Mouse (Mus musculus) T-helper 17 cell (primary cell): ENCODE results near the gene Crybb2.

Source experiments
- in situ Hi-C, 2 experiments: fragments of 300-600 bp; cut with MboI, MseI; formaldehyde crosslinking; loops; 1 replicate in 1 of 2; 2 replicates in 1 of 2; pipeline ENCODE4 v1.15.1; 2025; ENCODE audit warnings: high pct_unique_total_duplicates in 2 of 2

Crybb2 gene

DNA sequence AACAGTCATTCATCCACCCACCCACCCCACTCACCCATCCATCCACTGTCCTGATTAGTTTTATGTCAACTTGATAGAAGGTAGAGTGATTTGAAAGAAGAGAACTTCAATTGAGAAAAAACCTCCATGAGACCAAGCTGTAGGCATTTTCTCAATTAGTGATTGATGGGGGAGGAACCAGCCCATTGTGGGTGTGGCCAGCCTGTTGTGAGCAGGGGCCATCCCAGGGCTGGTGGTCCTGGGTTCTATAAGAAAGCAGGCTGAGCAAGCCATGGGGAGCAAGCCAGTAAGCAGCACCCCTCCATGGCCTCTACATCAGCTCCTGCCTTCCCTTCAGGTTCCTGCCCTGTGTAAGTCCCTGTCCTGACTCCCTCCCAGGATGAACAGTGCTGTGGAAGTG lies at the start of gene Crybb2:
Gene Crybb2 (minus strand): TSS at position 101 of the 400 bp plus-strand sequence.
- in situ Hi-C loops, result no loop called here

DNA sequence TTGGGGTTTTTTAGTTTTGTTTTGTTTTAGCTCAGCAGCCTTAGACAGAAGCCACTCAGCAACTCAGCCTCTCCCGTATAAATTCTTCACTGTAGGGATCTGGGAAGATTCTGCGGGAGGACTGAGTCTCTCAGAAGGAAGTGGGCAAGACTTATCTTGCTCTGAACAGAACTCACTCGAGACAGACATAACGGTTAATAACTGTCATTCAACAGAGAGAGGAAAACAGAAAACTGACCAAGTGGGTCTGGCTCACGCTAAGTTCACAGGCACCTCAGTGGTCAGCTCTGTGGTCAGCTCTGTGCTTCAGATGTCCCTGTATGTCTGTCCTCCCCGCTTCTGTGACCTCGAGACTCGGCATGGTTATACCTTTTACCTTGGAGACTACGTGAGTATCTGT lies 49.4 kb upstream of the Crybb2 start:
- in situ Hi-C loops, result no loop called here

DNA sequence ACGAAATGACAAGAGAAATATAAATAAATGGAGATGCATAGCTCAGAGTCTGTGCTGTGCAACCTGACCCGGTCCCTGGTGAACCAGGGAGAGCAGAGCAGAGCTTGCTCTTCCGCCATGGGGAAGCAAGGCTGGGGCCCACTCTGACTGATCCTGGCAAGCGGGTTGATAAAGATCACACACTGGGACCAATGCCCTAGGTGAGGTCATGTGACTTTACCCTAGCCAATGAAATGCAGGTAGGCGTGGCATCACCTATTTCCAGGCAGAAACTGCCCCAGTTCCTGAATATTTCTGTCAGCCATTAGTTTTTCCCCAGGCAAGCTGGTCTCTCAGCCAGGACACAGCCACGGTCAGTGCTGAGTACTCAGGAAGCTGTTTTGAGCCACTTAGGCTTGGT lies 48.8 kb upstream of the Crybb2 start:
- in situ Hi-C loops, result no loop called here

DNA sequence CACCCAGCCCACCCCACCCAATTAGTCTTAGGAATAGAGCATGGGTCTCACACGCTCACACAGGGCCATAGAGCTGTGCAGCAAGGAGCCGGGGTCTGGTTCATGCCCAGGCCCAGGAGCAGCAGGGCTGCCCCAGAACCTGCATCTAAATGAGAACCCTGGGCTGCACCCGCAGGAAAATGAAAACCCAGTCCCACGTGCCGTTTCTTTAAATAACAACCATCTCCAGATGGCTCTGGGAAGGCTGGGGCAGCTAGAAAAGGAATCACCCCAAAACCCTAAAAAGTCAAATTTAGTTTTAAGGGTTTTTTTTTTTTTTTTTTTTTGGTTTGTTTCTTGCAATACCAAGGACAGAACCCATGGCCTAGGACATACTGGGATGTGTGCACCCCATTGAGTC lies 47.4 kb upstream of the Crybb2 start:
- in situ Hi-C loops, result no loop called here

DNA sequence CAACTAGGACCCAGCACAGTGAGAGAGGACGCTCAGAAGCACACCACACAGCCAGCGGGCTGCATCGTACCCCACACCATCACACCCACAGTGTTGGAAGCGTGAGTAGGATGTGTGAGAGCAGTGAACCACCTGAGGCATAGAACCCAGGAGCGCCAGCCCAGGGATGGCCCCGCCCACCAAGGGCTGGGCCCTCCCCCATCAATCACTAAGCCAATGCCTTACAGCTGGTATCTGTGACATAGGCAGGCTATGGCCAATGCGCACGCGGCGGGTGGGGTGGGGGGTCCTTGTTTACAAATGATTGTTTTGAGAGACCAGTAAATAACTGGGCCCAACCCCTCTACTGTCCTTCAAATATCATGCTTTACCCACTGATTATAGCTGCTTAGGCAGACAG lies 46.0 kb upstream of the Crybb2 start:
- in situ Hi-C loops, result no loop called here

DNA sequence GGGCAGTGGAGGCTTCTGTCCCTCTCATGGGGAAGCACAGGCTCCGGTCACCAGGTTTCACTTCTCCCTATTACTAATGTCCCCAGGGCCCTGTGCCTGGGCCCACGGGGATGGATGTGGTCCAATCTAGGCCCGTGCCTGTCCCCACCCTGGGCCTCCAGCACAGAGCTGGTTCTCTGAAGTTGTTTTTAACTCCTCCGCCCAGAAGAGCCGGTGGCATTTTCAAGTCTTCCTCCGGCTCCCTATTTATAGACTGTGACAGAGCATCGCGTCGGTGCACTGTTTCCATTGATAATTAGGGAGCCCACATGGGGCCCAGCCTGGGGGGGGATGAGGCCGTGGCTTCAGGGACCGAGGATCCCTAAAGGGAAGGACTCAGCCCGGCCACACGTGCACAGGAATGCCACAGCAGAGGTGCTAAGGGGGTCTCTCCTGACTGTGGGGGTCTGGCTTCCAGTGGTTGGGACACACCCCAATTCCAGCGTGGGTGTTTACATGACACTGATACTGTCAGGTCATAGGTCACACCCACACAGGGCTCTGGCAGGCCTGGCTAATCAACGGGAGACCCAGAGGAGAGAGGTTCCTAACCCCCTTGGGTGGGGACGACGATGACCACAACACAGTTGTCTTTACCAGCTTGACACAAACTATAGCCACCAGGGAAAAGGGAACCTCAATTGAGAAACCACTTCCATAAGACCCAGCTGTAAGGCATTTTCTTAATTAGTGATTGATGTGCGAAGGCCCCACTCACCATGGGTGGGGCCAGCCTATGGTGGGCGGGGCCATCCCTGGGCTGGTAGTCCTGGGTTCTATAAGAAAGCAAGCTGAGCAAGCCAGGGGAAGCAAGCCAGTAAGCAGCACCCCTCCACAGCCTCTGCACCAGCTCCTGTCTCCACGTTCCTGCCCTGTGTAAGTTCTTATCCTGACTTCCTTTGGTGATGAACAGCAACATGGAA lies 44.6 kb upstream of the Crybb2 start:
- in situ Hi-C loops, result no loop called here

DNA sequence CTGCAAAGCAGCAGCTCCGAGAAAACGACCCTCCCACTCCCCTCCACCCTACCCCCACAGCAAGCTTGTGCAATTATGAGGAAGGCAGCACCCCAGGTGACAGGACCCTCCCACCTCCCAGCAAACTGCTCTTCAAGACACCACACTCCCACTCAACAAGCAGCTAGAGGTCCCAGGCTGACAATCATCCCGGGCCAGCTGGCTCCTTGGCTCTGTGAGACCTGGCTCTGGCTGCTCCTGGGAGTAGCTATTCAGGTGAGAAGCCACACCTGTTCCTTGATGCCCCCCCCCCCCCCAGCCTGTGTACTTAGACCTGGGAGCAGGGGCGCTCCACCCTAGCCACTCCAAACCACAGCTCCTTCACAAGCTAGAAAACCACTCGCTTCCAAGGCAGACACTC lies 43.2 kb upstream of the Crybb2 start:
- in situ Hi-C loops, result no loop called here

DNA sequence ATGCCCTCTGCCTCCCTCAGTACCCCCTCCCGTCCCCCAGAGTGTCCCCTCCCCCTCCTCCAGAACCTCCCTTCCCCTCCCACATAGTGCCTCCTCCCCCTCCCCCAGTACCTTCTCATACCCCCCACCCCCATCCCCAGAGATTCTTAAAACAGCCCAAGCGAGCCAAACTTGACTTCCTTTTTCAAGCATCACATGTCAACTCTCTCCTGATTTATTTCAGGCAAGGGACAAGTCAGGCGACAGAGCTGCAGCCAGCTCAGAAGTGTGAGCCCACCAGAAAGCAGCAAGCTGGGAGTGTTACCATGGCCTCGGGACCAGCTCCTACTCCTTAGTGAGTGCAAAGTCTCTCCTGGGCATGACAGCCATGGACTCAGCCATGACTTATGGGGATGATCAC lies 41.4 kb upstream of the Crybb2 start:
- in situ Hi-C loops, result no loop called here

DNA sequence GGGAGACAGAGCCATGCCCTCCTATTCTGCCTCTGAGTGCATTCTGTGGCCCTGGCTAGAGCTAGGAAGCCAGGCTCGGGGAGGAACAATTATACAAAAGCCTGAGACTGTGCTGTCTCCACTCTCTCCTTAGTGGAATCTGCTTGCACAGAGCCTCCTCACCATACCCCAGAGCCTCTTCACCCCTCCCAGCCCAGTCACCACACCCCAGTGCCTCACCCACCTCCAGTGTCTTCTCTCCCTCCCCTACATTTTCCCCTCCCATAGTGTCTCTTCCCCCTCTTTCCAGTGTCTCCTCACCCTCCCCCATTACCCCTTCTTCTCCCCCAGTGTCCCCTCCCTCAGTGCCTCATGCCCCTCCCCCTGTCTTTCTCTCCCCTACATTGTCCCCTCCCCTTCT lies 41.0 kb upstream of the Crybb2 start:
- in situ Hi-C loops, result no loop called here

DNA sequence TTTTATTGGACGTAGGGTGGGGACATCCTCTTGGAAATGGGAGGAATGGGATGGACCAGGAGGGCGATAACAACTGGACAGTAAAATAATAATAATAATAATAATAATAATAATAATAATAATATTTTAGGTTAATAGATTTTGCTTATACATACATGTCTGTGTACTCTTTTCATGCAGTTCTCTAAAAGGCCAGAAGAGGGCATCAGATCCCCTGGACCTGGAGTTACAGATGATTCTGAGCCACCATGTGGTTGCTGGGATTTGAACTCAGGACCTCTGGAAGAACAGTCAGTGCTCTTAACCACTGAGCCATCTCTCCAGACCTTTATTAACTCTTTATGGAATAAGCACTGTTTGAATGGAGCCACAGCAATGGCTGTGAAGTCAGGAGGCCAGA lies 39.7 kb upstream of the Crybb2 start:
- in situ Hi-C loops, result loop anchor here in 1 of 2 experiments (10.0 kb wide), 1 partner anchor 1065 kb away; no protein-coding TSS in a partner anchor

DNA sequence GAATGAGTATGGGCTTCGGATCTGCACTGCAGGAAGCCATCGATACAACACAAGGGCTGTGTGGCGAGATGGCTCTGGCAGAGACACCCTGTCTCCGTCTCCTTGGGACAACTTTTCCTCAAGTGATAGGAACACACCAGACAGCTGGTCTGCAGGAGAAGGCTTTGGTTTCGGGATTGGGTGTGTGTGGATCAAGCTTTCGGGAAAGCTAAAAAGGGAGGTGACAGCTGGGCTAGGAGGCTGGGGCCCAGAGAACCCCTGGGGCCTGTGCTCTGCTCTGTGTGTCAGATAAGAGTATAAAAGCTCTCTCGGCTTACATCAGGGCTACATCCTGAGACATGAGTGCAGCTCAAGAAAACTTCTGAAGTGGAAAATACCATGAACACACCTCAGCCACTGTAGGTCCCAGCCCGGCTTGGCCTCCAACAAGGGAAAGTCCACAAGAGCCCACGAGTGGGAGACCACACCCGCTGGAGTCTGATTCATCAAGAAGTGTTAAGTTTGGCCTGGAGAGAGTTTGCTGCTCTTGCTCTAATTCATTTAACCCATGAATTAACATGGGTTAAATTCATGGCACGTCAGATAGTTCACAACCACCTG lies 38.3 kb upstream of the Crybb2 start:
- in situ Hi-C loops, result loop anchor here in 1 of 2 experiments (10.0 kb wide), 1 partner anchor 1067 kb away; no protein-coding TSS in a partner anchor

DNA sequence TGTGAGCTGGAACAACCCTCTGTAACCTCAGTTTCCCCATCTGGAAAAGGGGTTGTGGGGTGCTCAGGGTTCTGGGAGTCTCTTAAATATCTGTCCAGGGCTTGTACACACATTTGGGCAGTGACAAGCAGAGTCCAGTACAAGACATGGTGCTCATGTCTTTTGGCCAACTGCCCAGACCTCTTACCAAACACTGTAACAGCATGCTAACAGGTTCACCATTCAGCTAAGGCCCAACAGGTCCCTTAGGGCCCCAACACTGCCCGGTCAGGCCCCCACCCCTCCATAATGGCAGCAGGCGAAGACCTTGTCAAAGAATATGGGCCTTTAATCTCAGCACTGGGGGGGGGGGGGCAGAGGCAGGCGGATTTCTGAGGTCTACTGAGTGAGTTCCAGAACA lies 37.8 kb upstream of the Crybb2 start:
- in situ Hi-C loops, result loop anchor here in 1 of 2 experiments (10.0 kb wide), 1 partner anchor 1067 kb away; no protein-coding TSS in a partner anchor

DNA sequence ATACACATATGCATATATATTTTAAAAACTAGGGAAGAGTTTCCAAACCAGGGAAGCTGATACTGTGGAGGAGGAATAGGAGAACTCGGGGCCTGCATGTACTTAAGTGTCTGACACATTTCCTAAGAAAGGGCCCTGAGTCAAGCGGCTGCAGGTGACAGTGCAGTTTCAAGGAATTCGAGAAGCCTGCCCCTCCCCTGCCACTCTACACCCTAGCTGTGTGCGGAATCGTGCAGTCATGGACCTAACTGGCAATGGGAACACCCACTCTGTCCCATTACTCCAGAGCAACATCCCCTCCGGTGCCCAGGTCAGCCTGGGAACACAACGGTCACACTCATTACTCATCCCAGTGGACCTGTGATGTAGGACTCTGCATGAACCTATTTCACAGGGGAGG lies 36.7 kb upstream of the Crybb2 start:
- in situ Hi-C loops, result loop anchor here in 1 of 2 experiments (10.0 kb wide), 1 partner anchor 1068 kb away; no protein-coding TSS in a partner anchor

DNA sequence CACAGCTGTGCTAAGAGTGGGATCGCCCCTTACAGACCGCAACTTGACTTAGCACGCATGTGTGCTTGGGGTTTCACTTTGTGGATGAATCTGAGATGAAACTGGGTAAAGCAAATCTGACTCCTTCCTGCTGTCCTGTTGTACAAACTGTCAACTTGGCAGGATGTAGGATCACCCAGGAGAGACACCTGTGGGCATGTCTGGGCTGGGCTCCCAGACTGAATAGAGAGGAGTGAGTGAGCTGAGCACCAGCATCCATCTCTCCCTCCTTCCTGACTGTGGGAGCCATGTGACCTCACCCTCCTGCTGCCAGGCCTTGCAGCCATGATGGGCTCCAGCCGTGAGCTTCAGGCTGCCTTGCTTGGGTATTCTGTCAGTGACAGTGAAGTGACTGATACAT lies 35.6 kb upstream of the Crybb2 start:
- in situ Hi-C loops, result loop anchor here in 1 of 2 experiments (10.0 kb wide), 1 partner anchor 1069 kb away; no protein-coding TSS in a partner anchor

DNA sequence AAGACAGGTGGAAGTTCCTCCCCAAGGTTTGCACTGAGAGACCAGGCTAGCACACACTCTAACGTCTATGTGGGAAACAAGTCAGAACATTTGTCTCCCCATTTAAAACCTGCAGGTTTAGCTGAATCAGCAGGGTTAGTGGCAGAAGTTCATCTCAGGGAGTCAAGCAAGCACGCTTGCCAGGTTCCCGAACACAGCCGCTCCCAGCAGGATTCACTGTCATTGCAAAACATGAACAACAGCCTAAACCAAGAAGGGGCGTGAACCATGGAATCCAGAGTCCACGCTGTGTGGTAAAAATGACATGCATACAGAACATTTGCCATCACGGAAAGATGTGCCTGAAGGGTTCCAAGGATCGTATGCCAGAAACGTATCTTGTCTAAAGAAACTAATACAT lies 35.1 kb upstream of the Crybb2 start:
- in situ Hi-C loops, result loop anchor here in 1 of 2 experiments (10.0 kb wide), 1 partner anchor 1070 kb away; no protein-coding TSS in a partner anchor

DNA sequence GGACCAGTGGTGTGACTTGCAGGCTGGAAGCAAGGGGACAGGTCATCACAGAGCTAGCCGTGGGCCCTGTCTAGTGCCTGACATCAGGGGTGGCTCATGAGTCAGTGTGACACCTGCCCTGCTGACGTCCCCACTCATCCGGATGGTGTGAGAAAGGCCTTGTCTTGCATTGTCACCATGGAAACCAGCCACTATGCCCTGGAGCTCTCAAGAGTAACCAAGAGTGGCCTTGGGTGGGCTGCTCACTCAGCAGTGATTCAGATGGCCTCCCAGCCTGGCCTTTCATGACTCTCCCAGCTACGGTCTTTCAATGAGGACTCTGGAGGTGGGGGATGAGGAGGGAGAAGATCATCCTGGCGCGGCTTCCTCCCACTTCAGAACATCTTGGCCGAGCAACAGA lies 32.5 kb upstream of the Crybb2 start:
- in situ Hi-C loops, result loop anchor here in 1 of 2 experiments (10.0 kb wide), 1 partner anchor 1072 kb away; no protein-coding TSS in a partner anchor

DNA sequence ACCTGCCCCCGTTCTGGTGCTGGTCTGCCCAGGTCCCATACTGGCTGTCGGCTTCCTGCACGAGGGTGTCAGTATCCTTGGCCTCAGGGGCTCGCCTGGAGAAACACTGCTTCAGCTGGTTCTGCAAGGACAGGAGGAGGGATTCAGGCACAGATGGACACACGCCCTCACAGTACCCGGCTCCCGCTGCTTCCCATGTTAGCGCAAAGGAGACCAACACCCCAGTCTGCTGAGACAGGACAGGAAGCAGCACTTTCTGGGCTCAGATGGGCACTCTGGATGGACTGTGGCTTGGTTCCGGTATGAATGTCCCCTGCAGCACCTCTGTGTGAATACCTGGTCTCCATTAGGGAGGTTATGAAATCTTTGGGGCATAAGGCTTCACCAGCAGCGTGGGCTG lies 31.5 kb upstream of the Crybb2 start:
- in situ Hi-C loops, result loop anchor here in 1 of 2 experiments (10.0 kb wide), 1 partner anchor 1073 kb away; no protein-coding TSS in a partner anchor

DNA sequence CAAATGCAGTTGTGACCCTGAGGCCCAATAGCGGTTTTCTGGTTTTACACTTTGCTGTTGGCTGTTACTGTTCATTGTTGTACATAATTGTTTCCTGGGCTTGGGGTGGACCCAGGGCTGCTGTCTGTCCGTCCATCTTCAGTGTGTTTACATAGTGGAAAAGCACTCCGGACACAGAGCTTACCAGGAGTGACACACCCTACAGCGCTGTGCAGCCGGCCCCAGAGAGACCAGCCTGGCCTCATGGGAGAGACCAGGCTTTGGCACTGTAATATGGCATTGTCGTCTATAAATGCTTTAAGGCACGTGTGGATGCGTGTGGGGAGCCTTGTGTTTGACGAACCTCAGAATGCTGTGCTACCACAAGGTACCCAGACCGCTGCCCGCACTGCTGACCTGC lies 30.5 kb upstream of the Crybb2 start:
- in situ Hi-C loops, result loop anchor here in 1 of 2 experiments (10.0 kb wide), 1 partner anchor 1074 kb away; no protein-coding TSS in a partner anchor

DNA sequence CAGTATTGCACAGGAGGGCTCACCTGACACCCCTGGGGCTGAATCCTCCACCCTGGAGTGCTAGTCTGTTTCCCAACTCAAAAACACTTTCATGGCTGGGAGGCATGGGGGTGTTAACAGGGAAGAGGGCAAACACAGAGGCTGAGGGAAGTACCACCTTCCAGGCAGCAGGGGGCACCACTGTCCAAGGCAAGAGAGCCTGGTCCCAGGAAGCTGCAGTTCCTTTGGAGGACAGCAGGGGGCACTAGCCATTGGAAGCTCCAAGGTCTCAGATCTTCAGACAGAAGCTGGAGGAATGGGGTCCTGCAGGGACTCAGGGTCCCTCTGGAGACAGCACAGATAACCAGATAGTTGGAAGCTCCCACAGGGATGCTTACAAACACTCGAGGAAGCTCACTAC lies 29.6 kb upstream of the Crybb2 start:
- in situ Hi-C loops, result loop anchor here (5.0 kb wide), 2 partner anchors 53 to 68 kb away; no protein-coding TSS in a partner anchor

DNA sequence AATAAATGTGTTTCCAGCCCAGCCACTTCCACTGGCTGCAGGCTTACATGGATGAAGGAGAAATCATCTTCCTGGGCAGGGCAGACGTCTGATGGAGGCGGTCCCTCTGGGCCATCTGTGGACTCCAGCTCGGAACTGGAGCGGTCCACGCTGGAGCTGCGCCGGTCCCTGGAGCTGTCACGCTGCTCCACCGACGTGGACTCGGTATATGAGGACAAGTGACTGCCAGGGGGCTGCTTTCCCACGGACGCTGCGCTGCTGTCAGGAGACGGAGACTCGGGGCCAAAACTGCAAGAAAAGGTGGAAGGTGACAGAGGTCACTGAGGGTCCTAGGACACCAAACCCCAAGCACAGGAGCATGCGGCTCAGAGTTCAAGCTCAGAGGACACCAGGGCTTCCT lies 27.6 kb upstream of the Crybb2 start:
- in situ Hi-C loops, result loop anchor here (5.0 kb wide), 2 partner anchors 55 to 70 kb away; no protein-coding TSS in a partner anchor

DNA sequence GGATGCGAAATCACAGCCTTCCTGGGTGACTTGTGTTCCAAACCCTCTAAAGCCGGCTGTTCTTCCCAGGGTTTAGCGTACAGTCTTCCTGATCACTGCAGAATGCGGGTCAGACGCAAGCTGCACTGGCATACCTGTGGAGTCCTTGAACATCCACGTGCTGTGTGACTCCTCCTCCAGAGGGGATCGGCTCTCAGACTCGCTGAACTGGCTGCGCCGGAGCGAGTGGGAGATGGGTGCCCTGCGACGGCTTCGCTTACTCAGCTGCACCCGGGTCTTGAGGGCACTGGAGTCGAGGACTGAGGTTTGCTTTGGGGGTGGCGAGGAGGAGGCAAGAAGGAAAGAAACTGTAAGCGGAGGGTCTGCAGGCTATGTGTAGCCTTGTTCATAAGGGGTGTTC lies 25.5 kb upstream of the Crybb2 start:
- in situ Hi-C loops, result loop anchor here (5.0 kb wide), 2 partner anchors 57 to 72 kb away; no protein-coding TSS in a partner anchor

DNA sequence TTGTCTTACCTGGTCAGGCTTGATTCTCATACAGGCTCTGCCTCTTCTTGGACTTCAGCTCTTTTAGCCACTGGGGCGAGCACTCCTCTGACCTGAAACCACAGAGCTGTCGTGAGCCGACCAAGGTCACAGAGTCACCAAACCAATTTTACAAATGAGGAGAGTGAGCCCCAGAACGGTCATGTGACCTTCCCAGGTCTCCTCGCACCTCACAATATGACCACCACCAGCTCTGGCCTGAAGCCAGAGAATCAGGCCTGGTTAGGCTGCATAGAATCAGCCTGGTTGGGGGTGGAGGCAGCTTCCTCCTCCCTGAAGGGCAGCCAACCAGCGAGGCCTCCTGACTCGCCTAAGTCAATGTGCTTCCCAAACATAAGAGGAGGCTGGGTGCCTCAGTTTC lies 22.5 kb upstream of the Crybb2 start:
- in situ Hi-C loops, result no loop called here
